Mouse (Mus musculus) G1E (cell line): ENCODE data around the gene Creb5. TPM values are rescaled to one million over a fixed set of nuclear protein-coding genes. Genes with fewer than 3 reads are reported as not detected.

Experiments
- ATAC-seq: 2 replicates; pipeline ENCODE4 v1.8.0; 2016; ENCODE audit warnings: mild to moderate bottlenecking; ENCODE audit not compliant: insufficient number of reproducible peaks, poor library complexity, low FRiP score, severe bottlenecking; ENCODE audit errors: extremely low read depth
- DNase-seq: peaks from one replicate; pipeline ENCODE4 v3.0.0; 2012; ENCODE audit warnings: low spot score
- H3K27me3 ChIP-seq: 2 replicates; pipeline ENCODE4 v1.6.1; 2012; ENCODE audit warnings: mild to moderate bottlenecking, low read length, inconsistent platforms; ENCODE audit not compliant: insufficient read depth
- H3K36me3 ChIP-seq: replicated peaks from 2 replicates; pipeline ENCODE3; 2012; ENCODE audit warnings: mild to moderate bottlenecking, inconsistent platforms
- H3K4me1 ChIP-seq: 2 replicates; pipeline ENCODE4 v1.6.1; 2012; ENCODE audit warnings: low read depth, low read length, inconsistent platforms, mixed read lengths; ENCODE audit not compliant: insufficient read depth
- H3K4me3 ChIP-seq: 2 replicates; pipeline ENCODE4 v1.5.1; 2012; ENCODE audit warnings: low read depth, mild to moderate bottlenecking, inconsistent platforms, low read length, moderate library complexity, mixed read lengths
- H3K9me3 ChIP-seq: replicated peaks from 2 replicates; pipeline ENCODE4 v1.6.1; 2012; ENCODE audit warnings: inconsistent platforms
- CTCF ChIP-seq: IDR thresholded peaks from 2 replicates; pipeline ENCODE4 v1.5.1; 2012; ENCODE audit warnings: low read depth, low read length, inconsistent platforms, mixed read lengths
- GATA1 ChIP-seq: IDR thresholded peaks from 2 replicates; pipeline ENCODE4 v1.6.1; 2012; ENCODE audit warnings: borderline replicate concordance, low read length, inconsistent platforms, mixed read lengths
- GATA2 ChIP-seq: IDR thresholded peaks from 2 replicates; pipeline ENCODE4 v1.6.1; 2012; ENCODE audit warnings: low read depth, low read length, inconsistent platforms, borderline replicate concordance
- POLR2AphosphoS5 ChIP-seq: IDR thresholded peaks from 2 replicates; pipeline ENCODE4 v1.6.1; 2012; ENCODE audit warnings: low read depth, low read length, inconsistent platforms; ENCODE audit not compliant: insufficient replicate concordance
- TAL1 ChIP-seq: conservative IDR thresholded peaks from 2 replicates; pipeline ENCODE4 v1.6.1; 2012; ENCODE audit warnings: low read depth, low read length, inconsistent platforms, mixed read lengths
- polyA plus RNA-seq: library from polyadenylated mRNA; stranded (reverse); fragments of >175 nt; gene quantifications from 2 replicates; pipeline ENCODE4 v1.2.3, GENCODE M21; 2012
- total RNA-seq, 2 experiments: library from RNA; stranded (forward) in 1 of 2; stranded (reverse) in 1 of 2; fragments of 200-1000 nt in 1 of 2; fragments of >200 nt in 1 of 2; fragmentation: Nextera tagmentation in 1 of 2; gene quantifications; 2 replicates each; pipeline ENCODE4 v1.2.3; 2014 to 2017

The Creb5 gene
- total and polyA plus RNA-seq, 3 experiments: 0.44 TPM; not detected in 2

DNA sequence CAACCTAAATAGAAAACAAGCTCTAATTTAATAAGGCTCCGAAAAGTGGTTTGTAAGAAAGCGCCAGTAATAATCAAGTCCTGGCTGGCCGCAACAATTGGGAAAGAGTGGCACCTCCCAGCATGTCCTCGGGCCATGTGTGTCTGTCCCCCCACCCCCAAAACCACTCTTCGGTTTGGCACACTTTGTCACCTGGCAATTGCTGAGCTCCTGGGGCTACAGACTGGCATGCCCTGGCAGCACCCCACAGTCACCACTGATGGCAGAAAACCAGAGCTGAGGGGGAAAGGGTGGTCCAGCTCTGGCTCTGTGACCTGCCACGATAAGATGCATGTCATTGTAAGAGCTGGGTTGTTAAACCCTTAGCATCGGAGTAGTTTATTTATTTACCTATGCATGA, 175.7 kb downstream of the Creb5 start:
- no peak for TF ChIP-seq POLR2AphosphoS5
- no peak for TF ChIP-seq GATA2
- no peak overlapping the region for H3K4me3 ChIP-seq
- peaks cover 33% of the 10 kb centered on the region for H3K9me3 ChIP-seq
- ATAC-seq (no peak), DNase-seq (no peak)
- H3K36me3 ChIP-seq: no peaks in the 10 kb centered on the region
- H3K4me1 ChIP-seq: no peaks in the 10 kb centered on the region
- H3K27me3 ChIP-seq: no peaks in the 10 kb centered on the region

DNA sequence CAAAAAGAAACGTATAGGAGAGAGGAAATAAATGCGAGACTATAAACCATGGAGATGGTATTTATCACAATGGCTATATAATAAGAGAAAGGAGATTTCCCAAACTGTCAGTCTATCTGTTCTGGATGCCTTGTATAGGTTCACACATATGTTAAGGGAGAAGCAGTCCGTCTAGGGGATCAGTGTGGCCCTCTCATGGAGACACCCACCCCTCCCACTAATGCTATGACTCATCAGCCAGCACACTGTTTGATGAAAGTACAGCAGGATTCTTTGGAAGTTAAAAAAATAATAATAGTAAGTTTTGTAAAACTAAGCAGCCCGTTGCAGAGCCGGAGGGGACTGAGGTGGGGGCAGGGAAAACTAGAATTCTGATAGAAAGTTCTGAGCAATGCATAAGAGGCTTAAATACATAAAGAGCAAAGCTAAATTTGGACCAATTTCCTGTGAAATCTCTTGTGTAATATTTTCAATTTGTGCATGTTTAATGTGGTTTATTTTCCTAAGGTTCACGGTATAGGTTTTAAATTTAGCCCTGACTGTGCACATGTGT, 176.3 kb downstream of the Creb5 start:
- ATAC-seq (no peak), DNase-seq (no peak)
- Histone ChIP-seq H3K9me3 (peaks cover 32% of the 10 kb centered on the region), H3K4me1 (no peaks in the 10 kb centered on the region), H3K27me3 (no peaks in the 10 kb centered on the region), H3K36me3 (no peaks in the 10 kb centered on the region), H3K4me3 (no peak overlapping the region)
- TF ChIP-seq POLR2AphosphoS5 (no peak), TAL1 (no peak), CTCF (no peak), GATA1 (no peak), GATA2 (no peak)

DNA sequence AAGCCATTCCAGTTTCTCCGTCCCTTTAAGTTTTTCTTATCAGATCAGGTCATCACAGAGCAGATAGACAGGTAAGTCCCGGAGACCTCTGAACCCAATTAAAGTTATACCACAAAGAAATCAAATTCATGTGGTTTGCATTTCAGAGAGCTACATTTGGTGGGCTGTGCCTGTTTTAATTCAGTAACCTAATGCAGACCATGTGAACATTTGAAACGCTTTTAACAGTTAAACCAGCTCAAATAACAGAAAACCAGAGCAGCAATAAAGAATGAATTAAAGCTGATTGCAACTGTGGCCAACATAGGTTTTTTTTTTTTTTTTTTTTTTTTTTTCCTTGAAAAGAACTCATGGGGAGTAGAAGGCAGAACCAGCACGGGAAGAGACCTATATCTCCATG, 182.1 kb downstream of the Creb5 start:
- no peak for TF ChIP-seq CTCF
- TF ChIP-seq POLR2AphosphoS5: no peak
- TF ChIP-seq GATA1: no peak
- TF ChIP-seq TAL1: no peak
- no peak for TF ChIP-seq GATA2

DNA sequence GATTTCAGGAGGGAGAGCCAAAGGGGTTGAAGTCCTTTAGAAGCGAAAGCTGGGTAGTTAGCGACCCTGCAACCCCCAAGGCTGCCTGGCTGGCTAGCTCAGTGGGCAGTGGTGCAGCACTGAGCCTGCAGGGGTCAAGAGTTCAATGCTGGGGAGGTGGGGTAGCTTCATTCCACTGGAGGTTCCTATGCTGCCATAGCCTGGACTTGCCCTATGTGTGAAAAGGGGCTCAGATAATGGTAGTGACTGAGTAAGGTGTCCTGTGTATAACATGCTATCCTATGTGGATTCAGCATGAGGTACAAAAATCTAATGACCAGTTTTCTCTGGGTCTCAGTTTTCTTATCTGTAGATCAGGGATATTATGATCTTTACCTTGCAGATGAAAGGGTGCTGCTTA, 182.6 kb downstream of the Creb5 start:
- H3K4me1 ChIP-seq: no peaks in the 10 kb centered on the region
- ATAC-seq: no peak
- TF ChIP-seq TAL1 (no peak), CTCF (no peak), POLR2AphosphoS5 (no peak), GATA2 (no peak), GATA1 (no peak)

More for the DNA sequence above, 182.1 kb downstream of the Creb5 start:
- H3K4me3 ChIP-seq: no peak overlapping the region
- no peaks in the 10 kb centered on the region for H3K27me3 ChIP-seq
- no peak for ATAC-seq
- no peak for DNase-seq
- peaks cover 40% of the 10 kb centered on the region for H3K9me3 ChIP-seq
- no peaks in the 10 kb centered on the region for H3K36me3 ChIP-seq
- H3K4me1 ChIP-seq: no peaks in the 10 kb centered on the region

DNA sequence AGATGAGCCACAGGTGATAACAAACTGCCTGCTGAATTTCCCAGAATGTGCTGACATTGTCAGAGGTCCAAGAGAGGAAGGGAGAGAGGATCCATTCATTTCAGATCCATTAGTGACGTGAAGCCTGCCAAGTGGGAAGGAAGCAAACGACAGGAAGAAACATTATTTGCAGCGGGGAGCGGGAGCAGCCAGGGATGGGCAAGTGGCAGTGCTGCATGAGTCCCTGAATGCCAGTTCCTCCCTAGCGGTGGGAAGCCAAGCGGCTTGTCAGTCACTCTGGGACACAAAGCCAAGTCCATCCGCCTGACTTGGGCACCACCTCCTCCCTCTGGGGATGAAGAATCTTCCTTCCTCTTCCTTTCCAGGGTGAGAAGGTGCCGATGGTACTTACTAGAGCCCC, 183.5 kb downstream of the Creb5 start:
- TF ChIP-seq GATA1 (no peak), GATA2 (no peak), POLR2AphosphoS5 (no peak), CTCF (no peak), TAL1 (no peak)
- no peak for ATAC-seq
- Histone ChIP-seq H3K9me3 (peaks cover 50% of the 10 kb centered on the region), H3K36me3 (no peaks in the 10 kb centered on the region), H3K27me3 (no peaks in the 10 kb centered on the region), H3K4me1 (no peaks in the 10 kb centered on the region), H3K4me3 (no peak overlapping the region)
- DNase-seq: no peak

More for the DNA sequence above, 182.6 kb downstream of the Creb5 start:
- Histone ChIP-seq H3K36me3 (no peaks in the 10 kb centered on the region), H3K27me3 (no peaks in the 10 kb centered on the region), H3K4me3 (no peak overlapping the region), H3K9me3 (peaks cover 42% of the 10 kb centered on the region)
- no peak for DNase-seq

DNA sequence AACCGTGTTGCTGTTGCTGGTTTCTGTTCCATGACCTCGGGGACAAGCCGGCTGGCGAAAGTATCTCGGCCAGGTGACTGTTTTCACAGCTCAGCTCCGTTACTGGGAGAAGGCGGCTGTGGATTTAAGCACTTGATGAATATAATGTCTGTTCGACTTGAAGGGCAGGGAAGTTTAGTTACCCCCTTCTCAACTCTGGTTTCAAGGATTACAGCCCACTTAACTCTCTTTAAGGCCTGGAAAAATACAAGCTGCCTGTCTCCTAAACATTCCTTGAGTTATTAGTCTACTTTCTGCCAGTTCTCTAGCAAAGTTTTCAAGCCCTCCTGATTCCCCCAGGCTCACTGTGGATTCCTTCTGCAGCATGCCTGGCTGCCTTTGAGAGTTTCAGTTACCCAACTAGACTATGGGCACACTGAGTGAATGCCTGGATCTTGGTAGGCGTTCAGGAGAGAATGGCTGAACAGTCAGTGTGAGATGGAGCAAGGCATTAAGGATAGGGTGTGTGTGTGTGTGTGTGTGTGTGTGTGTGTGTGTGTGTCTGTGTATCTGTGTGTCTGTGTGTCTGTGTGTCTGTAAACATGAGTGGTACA, 184.0 kb downstream of the Creb5 start:
- no peak overlapping the region for H3K4me3 ChIP-seq

More for the DNA sequence above, 184.0 kb downstream of the Creb5 start:
- Histone ChIP-seq H3K4me1 (no peaks in the 10 kb centered on the region), H3K36me3 (no peaks in the 10 kb centered on the region), H3K9me3 (peaks cover 52% of the 10 kb centered on the region), H3K27me3 (no peaks in the 10 kb centered on the region)
- ATAC-seq (no peak), DNase-seq (no peak)
- TF ChIP-seq GATA1: no peak
- TF ChIP-seq CTCF: no peak
- no peak for TF ChIP-seq TAL1
- TF ChIP-seq GATA2: no peak
- TF ChIP-seq POLR2AphosphoS5: no peak
